Mouse (Mus musculus) heart, embryonic 15.5 days (tissue): ENCODE results near the gene Fer. TPM values are rescaled to one million over a fixed set of nuclear protein-coding genes. Genes with fewer than 3 reads are reported as not detected.
A peak's percentile ranks its signal among the peaks of the same experiment; 100 is the strongest.

Experiments
- ATAC-seq: fragments of 200-750 bp; cut with Nextera tagmentation; replicated peaks from 2 replicates; pipeline ENCODE4 v1.8.0; 2017; ENCODE audit warnings: low read depth, moderate TSS enrichment; ENCODE audit not compliant: insufficient number of reproducible peaks, insufficient read depth, low FRiP score
- H3K27ac ChIP-seq: fragments of 300-500 bp; sonication (generic); 2 replicates; pipeline ENCODE4 v1.5.1; 2015; ENCODE audit warnings: mild to moderate bottlenecking, inconsistent platforms
- H3K27me3 ChIP-seq: fragments of 300-500 bp; sonication (generic); 2 replicates; pipeline ENCODE4 v1.6.1; 2015; ENCODE audit warnings: inconsistent platforms
- H3K36me3 ChIP-seq: fragments of 300-500 bp; sonication (generic); 2 replicates; pipeline ENCODE4 v1.6.1; 2015; ENCODE audit warnings: mild to moderate bottlenecking, inconsistent platforms
- H3K4me1 ChIP-seq: fragments of 300-500 bp; sonication (generic); replicated peaks from 2 replicates; pipeline ENCODE4 v1.6.1; 2015; ENCODE audit warnings: inconsistent platforms
- H3K4me2 ChIP-seq: fragments of 300-500 bp; sonication (generic); 2 replicates; pipeline ENCODE4 v1.6.1; 2015; ENCODE audit warnings: inconsistent platforms, mild to moderate bottlenecking, moderate library complexity
- H3K4me3 ChIP-seq: fragments of 300-500 bp; sonication (generic); 2 replicates; pipeline ENCODE4 v1.5.1; 2015; ENCODE audit warnings: mild to moderate bottlenecking, inconsistent platforms
- H3K9ac ChIP-seq: fragments of 300-500 bp; sonication (generic); 2 replicates; pipeline ENCODE4 v1.6.1; 2015; ENCODE audit warnings: mild to moderate bottlenecking, inconsistent platforms
- H3K9me3 ChIP-seq: fragments of 300-500 bp; sonication (generic); replicated peaks from 2 replicates; pipeline ENCODE4 v1.6.1; 2016; ENCODE audit warnings: inconsistent platforms
- WGBS: fragments of 180-500 bp; shearing (Covaris S2); methylation state at CpG from one replicate; pipeline ENCODE4 v1.1.7; 2015; ENCODE audit warnings: mixed read lengths; 5-methylcytosine and 5-hydroxymethylcytosine counted together
- polyA plus RNA-seq: library from polyadenylated mRNA; unstranded; fragments of >200 nt; fragmentation: Nextera tagmentation; extraction: Ambion mirVana; gene quantifications from 2 replicates; pipeline ENCODE4 v1.2.1, GENCODE M21; 2015

The Fer gene
- polyA plus RNA-seq, 1 experiment from 2014 or later, result 20.5 TPM

DNA sequence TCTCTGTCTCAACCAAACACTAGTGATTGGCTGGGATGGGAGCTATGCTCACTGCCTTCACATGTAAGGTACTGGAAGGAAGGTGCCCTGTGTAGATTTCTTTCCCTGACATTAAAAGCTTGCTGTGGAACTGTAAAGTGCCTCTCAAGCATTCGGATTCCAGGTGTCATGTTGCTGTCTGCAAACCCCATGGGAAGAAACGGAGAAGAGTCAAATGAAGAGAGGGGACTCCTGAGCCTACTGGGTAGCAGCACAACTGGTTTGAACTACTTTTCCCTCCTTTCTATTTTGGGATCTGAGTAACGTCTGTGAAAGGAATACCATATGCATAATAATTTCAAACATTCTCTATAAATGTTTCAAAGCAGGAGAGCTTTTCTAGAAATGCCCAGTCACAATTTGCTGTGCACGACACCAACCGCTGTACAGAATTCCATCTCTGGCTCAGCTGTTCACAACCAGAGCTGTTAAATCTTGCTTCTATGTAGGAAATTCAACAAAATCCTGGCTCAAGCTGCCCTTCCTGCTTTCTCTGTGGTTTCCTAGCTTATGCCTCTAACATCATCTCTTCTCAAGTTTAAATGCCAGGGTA is 256.9 kb downstream of the Fer start:
- no peak overlapping the region for H3K4me2 ChIP-seq
- H3K9ac ChIP-seq, result no peak overlapping the region
- H3K9me3 ChIP-seq, result no peaks in the 10 kb centered on the region
- H3K27ac ChIP-seq, result no peak overlapping the region
- no peak for ATAC-seq
- H3K27me3 ChIP-seq, result no peaks in the 10 kb centered on the region
- H3K4me1 ChIP-seq, result peaks cover 9% of the 10 kb centered on the region
- H3K36me3 ChIP-seq, result no peaks in the 10 kb centered on the region
- 62% methylated on average over 5 of the region's 5 CpGs for WGBS
- H3K4me3 ChIP-seq, result no peak overlapping the region

DNA sequence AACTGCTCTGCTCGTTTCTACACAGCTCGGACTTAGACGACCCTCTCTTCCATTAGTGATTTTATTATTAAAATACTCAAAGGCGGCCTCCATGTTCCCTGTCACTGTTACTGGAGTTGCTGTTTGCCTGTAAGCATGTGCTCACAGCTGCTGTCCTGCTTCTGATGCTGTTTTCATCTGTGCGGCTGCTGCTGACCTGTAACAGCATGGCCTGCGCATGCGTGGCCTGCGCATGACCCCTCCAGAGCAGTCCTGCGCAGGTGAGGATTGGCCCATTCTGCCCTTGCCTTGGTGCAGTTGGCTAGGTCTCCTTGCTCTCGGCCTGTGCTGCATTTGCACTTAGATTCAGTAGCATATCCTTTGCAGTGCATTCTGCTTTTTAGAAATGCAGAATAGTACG is 259.7 kb downstream of the Fer start:
- Histone ChIP-seq H3K4me3 (no peak overlapping the region), H3K27me3 (no peaks in the 10 kb centered on the region), H3K9me3 (no peaks in the 10 kb centered on the region), H3K4me1 (peaks cover 11% of the 10 kb centered on the region), H3K36me3 (no peaks in the 10 kb centered on the region), H3K9ac (no peak overlapping the region), H3K4me2 (no peak overlapping the region), H3K27ac (no peak overlapping the region)
- no peak for ATAC-seq
- 92% methylated on average over 11 of the region's 11 CpGs for WGBS

DNA sequence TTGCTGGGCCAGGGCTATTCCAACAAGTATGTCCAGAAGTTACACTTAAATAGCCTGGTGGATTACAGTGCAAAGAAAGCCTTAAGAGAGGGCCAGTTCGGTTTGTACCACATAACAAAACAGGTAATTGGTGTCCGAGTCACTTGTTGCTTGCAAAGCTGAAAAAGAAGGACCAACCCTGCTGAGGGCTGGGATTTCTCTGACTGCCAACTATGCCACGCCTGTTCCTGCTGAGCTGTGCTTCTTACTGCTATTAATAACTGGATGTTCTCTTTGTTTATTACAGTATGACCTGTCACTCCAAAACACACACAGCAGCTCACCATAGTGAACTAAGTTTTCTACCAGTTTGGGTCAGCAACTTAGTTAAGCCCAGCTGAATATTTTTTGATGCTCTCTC is 260.9 kb downstream of the Fer start:
- H3K4me1 ChIP-seq, result peaks cover 11% of the 10 kb centered on the region
- H3K9me3 ChIP-seq, result no peaks in the 10 kb centered on the region
- 50% methylated on average over 3 of the region's 3 CpGs for whole genome bisulfite sequencing
- no peak overlapping the region for H3K4me3 ChIP-seq
- H3K27ac ChIP-seq, result peak overlapping the region; percentile 74
- H3K9ac ChIP-seq, result no peak overlapping the region
- H3K4me2 ChIP-seq, result 0 out of 2 replicates have a peak overlapping the region, but pooled peaks have one; percentile 8
- ATAC-seq, result peak; percentile 86
- H3K36me3 ChIP-seq, result no peaks in the 10 kb centered on the region
- no peaks in the 10 kb centered on the region for H3K27me3 ChIP-seq

- Histone ChIP-seq H3K9me3 (no peaks in the 10 kb centered on the region), H3K36me3 (no peaks in the 10 kb centered on the region), H3K4me1 (peaks cover 19% of the 10 kb centered on the region), H3K9ac (no peak overlapping the region), H3K27me3 (no peaks in the 10 kb centered on the region), H3K4me2 (no peak overlapping the region), H3K27ac (no peak overlapping the region), H3K4me3 (no peak overlapping the region)
- 83% methylated on average over 5 of the region's 5 CpGs for WGBS
- no peak for ATAC-seq
Measured at GRCm38 (mm10) chr17:64126904-64127303, 264.0 kb downstream of the Fer start.

DNA sequence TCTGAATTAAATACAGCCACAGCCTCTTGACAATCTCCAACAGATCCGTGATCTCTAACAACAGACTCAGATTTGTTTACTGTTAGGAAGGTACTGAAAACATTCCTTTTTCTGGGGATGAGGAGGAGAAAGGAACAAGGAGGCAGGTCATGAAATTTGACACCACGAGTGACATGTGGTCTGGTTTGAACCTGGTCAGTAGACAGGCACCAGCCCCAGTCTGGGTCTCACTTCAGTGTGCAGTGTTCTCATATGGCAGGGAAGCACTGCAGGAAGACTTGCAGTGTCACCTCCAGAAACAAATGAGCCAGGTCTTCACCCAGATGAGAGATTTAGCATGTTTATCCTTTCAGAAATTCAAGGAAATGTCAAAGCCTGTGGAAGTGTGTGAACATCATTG is 266.9 kb downstream of the Fer start:
- peaks cover 16% of the 10 kb centered on the region for H3K4me1 ChIP-seq
- H3K27me3 ChIP-seq, result no peaks in the 10 kb centered on the region
- no peaks in the 10 kb centered on the region for H3K36me3 ChIP-seq
- H3K9me3 ChIP-seq, result no peaks in the 10 kb centered on the region
- no peak overlapping the region for H3K9ac ChIP-seq
- no peak overlapping the region for H3K4me3 ChIP-seq
- no peak overlapping the region for H3K4me2 ChIP-seq
- ATAC-seq, result no peak
- WGBS, result 56% methylated on average over 2 of the region's 2 CpGs
- no peak overlapping the region for H3K27ac ChIP-seq

DNA sequence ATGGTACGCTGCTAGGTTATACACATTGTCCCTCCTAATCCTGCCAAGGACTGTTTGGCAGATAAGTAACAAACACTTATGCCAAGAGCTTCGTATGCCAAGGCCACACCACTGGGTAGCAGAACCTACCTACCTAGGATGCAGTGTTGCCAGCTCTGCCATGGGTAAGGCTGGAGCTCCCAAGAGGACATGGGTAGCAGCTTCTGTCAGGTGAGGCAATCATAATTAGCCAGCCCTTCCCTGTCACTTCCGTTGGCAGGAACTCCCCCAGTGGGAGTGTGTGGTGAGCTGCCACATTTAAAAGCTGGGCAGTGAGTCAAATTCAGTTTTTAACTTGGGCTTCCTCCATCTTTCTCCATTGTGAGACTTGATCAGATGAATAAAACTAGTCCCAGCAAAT is 267.5 kb downstream of the Fer start:
- WGBS, result 42% methylated on average over 3 of the region's 3 CpGs
- Histone ChIP-seq H3K4me3 (no peak overlapping the region), H3K9me3 (no peaks in the 10 kb centered on the region), H3K4me2 (no peak overlapping the region), H3K4me1 (peaks cover 13% of the 10 kb centered on the region), H3K27me3 (no peaks in the 10 kb centered on the region), H3K27ac (no peak overlapping the region), H3K9ac (no peak overlapping the region), H3K36me3 (no peaks in the 10 kb centered on the region)
- ATAC-seq, result no peak

DNA sequence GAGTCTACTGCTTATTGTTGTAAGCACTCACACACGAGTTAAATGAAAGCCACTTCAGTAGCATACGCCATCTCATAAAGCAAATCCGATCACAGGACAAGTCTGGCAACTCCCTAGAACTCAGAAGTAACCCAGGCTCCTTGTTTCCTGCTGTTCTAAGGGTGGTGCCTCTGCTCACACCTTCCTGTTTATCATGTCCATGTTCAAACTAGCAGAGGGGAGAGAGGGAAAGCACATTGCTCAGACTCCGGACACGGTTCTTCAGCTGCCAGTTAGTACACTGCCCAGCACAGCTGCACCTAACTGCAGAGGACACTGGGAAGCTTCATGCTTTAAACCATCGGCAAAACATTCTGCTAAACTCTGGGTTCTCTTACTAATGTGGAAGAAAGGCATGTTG is 269.3 kb downstream of the Fer start:
- no peaks in the 10 kb centered on the region for H3K9me3 ChIP-seq
- 63% methylated on average over 6 of the region's 6 CpGs for WGBS
- H3K27ac ChIP-seq, result peak overlapping the region; percentile 47; the same call in 1 of the 2 replicates
- H3K27me3 ChIP-seq, result no peaks in the 10 kb centered on the region
- H3K4me2 ChIP-seq, result no peak overlapping the region
- peaks cover 13% of the 10 kb centered on the region for H3K4me1 ChIP-seq
- no peaks in the 10 kb centered on the region for H3K36me3 ChIP-seq
- no peak for ATAC-seq
- H3K4me3 ChIP-seq, result no peak overlapping the region
- no peak overlapping the region for H3K9ac ChIP-seq

DNA sequence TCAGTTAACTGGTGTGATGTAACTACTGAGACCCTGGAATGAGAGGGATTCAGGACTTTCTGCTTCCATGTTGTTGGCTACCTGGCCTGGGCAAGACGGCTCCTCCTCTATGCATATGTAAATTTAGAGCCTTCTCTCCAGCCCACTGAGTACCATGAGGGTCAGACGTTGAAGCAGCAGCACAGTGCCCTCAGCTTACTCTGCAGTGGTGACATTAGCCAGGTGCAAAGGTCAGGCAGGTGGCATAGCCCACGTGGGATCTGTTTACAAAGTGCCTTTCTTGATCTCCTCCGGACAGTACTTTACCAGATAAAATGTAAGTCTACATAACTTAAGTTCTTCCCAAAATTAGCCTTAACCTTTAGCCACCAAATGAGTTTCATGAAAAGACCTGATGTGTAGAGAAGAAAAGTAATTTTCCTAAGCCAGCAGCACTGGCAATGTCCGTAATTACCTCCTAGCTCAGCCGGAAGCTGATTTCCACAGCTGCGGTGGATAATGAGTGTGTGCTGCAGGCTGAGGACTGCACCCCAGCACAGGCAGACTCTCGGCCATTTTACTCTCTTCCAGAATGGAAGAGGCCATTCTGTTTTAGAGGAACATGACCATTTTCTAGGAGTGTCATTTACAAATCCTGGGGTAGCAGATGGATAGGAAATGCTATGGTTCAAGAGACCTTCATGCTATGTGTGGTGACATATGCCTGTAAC is 273.2 kb downstream of the Fer start:
- H3K9me3 ChIP-seq, result no peaks in the 10 kb centered on the region
- H3K9ac ChIP-seq, result no peak overlapping the region
- 0 out of 2 replicates have a peak, but pooled peaks cover 10% of the 10 kb centered on the region for H3K36me3 ChIP-seq
- H3K27ac ChIP-seq, result no peak overlapping the region
- H3K27me3 ChIP-seq, result no peaks in the 10 kb centered on the region
- H3K4me1 ChIP-seq, result peaks cover 9% of the 10 kb centered on the region; the same call in 1 of the 2 replicates
- 71% methylated on average over 8 of the region's 8 CpGs for WGBS
- H3K4me3 ChIP-seq, result no peak overlapping the region
- ATAC-seq, result no peak
- H3K4me2 ChIP-seq, result no peak overlapping the region

- Histone ChIP-seq H3K4me2 (no peak overlapping the region), H3K4me3 (no peak overlapping the region), H3K27me3 (no peaks in the 10 kb centered on the region), H3K36me3 (0 out of 2 replicates have a peak, but pooled peaks cover 10% of the 10 kb centered on the region), H3K9ac (no peak overlapping the region), H3K9me3 (no peaks in the 10 kb centered on the region), H3K27ac (no peak overlapping the region), H3K4me1 (peaks cover 11% of the 10 kb centered on the region)
- ATAC-seq, result no peak
- 82% methylated on average over 8 of the region's 8 CpGs for WGBS
Measured at GRCm38 (mm10) chr17:64138036-64138717, 275.3 kb downstream of the Fer start.

- ATAC-seq, result no peak
- Histone ChIP-seq H3K9ac (no peak overlapping the region), H3K4me1 (peaks cover 11% of the 10 kb centered on the region), H3K36me3 (0 out of 2 replicates have a peak, but pooled peaks cover 10% of the 10 kb centered on the region), H3K4me2 (no peak overlapping the region), H3K4me3 (no peak overlapping the region), H3K27ac (no peak overlapping the region), H3K27me3 (no peaks in the 10 kb centered on the region), H3K9me3 (no peaks in the 10 kb centered on the region)
- 75% methylated on average over 11 of the region's 11 CpGs for WGBS
Measured at GRCm38 (mm10) chr17:64139231-64139915, 276.5 kb downstream of the Fer start.
